Mouse (Mus musculus) bone marrow, adult 2 months (tissue): ENCODE data around the gene Terb2.

ENCODE experiments used
- CTCF ChIP-seq: fragments of 200-500 bp; IDR thresholded peaks from 2 replicates; pipeline ENCODE4 v1.5.1; 2011; ENCODE audit warnings: low read length, control low read depth; ENCODE audit not compliant: control insufficient read depth, insufficient read depth
- POLR2A ChIP-seq: fragments of 200-500 bp; IDR thresholded peaks from 2 replicates; pipeline ENCODE4 v1.6.1; 2011; ENCODE audit warnings: low read depth, mild to moderate bottlenecking, control low read depth, low read length, borderline replicate concordance; ENCODE audit not compliant: control insufficient read depth

GRCm38 (mm10) chr2:122223654-122224053, 37.6 kb downstream of the Terb2 start:
- no peak for TF ChIP-seq POLR2A
- no peak for TF ChIP-seq CTCF
